Mouse (Mus musculus): ENCODE measurements at regions not wholly inside any gene's neighbourhood (a gene's known extent, or its start where the extent isn't known, plus 50 kb on each side); places are given as distances from the start of the nearest gene placed in this dataset.

DNA sequence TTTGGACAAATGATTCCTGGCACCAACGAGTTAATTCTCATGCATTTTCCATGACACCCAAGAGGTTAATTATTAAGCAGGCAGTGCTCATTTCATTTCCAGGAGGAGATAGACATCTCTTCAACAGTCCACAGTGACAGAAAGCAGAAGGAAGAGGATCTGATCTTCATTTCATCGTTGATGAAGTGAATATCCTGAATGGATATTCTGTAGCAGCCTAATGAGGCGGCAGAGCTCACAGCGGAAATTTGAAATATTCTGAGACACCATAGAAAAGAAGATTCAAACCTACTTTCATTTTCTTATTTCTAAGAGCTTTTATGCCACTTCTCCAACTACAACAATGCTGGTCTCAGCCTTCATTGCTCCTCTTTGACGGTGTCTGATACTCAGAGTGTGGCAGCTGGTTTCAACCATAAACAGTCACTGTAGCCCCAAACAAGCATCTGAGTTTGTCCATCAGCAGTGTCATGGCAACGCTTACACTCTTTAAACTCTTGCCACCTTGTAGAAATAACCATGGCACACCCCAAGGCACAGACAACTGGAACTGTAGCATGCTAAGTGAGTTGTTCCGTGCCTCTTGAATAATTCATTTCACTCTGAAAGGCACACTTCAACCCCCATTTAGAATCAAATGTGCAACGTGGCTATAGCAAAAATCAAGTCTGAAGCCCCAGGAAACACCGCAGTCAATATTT is 331.3 kb downstream of the Rps29 start:
- TF ChIP-seq GATA1 (IDR thresholded peaks at IDR 0.05; ENCODE audit: low read length): no peak

DNA sequence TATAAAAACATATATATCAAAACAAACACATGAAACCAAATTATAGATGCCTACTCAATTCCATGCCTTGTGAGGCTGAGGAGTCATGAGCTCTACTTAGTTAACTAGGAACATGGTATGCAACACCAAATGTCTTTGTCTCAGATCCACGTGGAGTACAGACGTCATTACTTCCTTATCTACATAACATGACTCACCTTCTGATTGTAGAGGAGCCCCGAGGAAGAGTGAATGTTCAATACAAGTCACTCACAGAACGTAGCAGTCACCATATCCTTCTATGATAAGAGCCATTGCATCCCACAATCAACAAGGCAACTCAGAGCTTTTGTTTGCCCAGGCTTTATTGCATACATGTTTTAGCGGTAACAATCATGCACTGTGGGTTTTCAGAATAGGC is 364.6 kb downstream of the Rps29 start:
- TF ChIP-seq GATA1 (IDR thresholded peaks at IDR 0.05; ENCODE audit: low read length): no peak

DNA sequence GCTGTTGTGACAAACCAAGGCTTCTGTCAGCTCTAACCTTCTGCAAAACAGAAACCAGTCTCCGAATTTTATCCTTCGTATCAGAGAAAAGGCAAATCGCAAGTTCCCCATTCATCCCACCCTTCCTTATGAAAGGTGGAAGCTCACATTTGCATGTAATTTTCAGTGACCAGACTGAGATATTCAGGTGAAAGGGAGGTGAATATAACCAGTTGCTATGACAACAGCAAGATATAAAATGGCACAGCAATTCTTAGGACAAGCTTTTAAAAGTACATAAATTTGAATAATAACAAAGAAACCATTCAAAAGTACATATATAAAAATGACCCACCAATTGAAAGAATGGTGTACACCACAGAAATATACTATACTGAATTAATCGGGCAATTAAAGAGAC is 375.4 kb downstream of the Rps29 start:
- no peak for TF ChIP-seq GATA1 (IDR thresholded peaks at IDR 0.05; ENCODE audit: low read length)

DNA sequence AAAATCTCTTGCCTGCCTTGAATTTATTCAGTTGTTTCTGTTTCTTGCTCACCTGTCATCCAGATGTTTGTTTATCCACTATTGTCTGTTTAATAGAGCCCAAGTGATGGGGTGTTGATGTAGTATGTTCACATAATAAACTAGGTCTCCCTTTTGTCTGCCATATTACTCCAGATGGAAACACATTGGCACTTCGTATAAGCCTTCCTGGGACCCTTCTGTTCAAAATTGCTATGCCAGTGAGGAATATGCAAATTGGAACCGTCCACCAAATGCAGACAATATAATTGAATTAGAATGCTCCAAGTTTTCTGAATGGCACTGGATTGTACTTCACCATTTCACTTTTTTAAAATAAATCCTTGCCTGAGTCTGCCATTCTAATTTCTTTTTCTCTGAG is 383.5 kb downstream of the Rps29 start:
- no peak for TF ChIP-seq GATA1 (IDR thresholded peaks at IDR 0.05; ENCODE audit: low read length)

DNA sequence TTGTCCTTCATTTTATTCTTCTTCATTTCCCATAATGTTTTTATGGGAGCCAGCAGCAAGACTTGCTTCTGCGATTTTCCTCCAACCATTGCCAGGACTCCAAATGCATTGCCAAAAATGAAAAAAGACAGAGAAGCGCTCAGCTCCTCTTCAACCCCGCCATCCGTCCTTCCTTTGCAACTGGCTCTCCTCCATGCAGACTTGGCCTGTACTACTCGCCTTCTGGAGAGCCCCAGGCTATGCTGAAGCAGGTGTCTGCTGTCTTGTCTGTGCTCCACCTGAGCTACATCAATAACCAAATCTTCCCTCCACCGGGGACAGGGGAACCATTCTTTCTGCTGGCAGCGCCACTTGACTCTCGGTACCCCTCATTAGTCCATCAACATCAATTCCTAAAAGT is 384.2 kb downstream of the Rps29 start:
- no peak for TF ChIP-seq GATA1 (IDR thresholded peaks at IDR 0.05; ENCODE audit: low read length)

DNA sequence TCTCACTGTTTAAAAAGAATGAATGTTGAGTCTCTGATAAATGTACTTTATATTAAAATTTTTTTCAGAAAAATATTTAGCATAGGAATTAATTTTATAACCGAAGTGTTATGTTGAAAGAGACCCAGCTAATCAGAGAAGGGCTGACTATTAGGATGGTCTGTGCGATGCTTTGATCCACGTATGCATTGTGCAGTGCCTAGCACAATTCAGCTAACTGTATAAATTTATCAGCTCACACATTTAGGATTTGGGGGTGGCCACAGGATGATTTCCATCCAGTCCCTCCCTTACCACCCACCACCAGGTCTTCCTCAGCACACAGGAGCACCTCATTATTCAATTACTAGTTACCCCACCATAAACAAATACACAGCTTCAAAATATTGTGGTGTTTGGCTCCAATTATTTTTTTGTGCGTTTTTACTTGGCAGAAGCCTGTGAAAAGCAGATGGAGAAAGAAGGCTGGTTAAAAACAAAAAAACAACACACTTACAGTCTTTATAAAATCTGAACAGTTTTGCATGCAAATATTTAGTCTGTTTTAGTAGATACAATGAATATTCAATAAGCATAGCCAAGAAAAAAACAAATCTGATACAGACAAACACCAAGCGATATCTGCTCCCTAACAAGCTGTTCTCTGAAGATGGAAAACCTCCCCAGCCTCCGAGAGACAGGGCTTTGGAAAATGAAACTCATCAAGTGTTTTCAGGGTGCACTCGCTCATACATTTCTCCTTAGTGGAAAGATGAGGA is 400.5 kb downstream of the Rps29 start:
- no peak for TF ChIP-seq GATA1 (IDR thresholded peaks at IDR 0.05; ENCODE audit: low read length)

DNA sequence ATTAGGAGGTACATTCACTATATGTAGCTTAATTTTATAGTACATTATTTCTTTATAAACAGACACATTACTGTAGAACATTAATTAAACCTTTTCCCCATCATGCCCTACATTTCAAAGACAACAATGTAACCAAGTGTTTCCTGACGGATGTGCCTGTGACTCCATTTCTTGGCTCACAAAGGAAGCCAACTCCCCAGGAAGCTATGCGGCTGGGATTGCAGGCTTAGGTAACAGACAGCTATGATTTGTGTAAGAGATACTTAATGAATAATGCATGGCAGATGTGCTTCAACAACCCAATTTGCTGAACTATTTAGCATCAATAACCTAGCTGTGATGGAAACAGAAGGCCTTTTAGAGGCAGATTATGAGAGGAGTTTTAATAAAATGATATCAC is 430.1 kb downstream of the Rps29 start:
- no peak for TF ChIP-seq GATA1 (IDR thresholded peaks at IDR 0.05; ENCODE audit: low read length)

DNA sequence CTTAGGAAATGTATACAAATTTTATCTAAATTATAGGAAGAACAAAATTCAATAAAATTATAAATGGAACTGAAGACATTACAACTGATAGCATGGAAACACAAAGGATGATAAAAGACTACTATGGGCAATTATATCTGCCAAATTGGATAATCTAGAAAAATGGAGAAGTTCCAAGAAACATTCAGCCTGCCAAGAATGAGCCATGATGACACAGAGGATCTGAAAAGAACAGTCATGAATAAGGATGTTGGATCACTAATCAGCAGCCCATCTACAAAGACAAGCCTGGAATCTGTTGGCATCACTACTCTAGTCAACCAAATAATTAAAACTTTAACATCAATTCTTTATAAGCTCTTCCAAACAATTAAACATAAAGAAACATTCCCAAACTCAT is 440.0 kb downstream of the Rps29 start:
- no peak for TF ChIP-seq GATA1 (IDR thresholded peaks at IDR 0.05; ENCODE audit: low read length)

DNA sequence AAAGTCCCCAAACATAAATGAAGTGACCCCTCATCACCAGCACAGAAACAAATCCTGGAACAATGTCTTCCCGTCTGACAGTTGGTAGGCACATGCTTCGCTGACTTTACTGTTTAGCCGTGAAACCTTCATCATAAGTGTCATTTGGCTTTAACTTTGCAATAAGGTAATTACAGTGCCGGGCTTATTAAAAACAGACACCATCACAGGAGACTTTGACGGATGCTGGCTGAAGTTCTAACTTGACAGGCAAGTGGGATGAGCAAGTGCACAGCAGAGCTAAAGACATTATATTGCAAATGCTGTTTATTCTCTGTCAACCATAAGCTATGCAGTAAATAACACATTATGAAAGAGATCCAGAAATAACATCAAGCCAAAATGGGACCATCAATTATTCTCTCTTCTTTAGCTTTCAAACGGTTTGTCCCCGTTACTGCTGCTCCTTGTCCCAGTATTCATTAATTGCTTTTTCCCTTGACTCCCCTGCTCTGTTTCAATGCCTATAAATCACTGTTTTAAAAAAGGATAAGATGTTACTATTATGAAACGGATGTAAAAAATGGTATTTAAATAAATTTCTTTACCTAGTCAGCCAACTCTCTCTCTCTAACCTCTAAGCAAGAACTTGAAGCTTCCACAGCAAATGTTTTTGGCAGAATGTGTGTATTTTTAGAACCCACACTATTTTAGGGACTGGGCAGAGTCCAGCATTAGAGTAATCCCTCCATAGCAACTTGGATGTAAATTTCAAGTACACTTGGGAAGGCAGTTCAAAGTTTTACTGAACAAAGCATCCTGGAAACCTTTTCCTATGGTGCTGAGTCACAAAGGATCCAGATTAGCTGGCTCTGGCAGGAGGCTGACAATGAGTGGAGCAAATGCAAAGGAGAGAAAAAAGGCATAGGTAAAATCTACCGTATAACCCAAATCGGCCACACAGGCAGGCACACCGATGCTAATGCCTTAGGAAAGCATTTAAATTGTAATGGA is 464.4 kb downstream of the Rps29 start:
- no peak for TF ChIP-seq GATA1 (IDR thresholded peaks at IDR 0.05; ENCODE audit: low read length)

DNA sequence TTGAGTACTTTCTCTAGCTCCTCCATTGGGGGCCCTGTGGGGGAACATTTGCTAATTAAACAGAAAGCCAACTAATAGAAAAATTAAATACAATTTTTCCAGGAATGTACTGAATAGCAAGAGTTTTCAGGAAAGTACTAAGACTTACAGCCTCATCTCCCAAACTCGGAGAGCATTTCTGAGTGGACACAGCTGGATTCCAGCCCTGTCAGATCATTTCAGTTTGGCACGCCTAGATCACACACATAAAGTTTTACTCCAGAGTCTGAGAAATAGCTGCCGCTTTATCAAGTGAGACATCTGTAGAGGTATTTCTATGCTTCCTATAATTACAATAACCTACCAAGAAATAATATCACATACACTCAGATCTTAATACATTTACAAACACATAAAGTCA is 470.7 kb downstream of the Rps29 start:
- no peak for TF ChIP-seq GATA1 (IDR thresholded peaks at IDR 0.05; ENCODE audit: low read length)

DNA sequence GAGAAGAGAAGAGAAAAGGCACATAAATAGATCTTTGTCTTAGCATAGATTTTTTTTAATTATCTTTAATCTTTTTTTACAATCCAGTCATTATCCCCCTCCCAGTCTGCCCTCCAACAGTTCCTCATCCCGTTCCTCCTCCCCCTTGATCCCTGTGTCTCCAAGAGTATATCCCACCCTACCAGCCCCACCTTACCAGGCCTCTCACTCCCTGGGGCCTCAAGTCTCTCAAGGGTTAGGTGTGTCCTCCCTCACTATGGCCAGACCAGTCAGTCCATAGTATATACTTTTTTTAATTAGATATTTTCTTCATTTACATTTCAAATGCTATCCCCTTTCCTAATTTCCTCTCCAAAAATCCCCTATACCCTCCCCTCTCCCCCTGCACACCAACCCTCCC is 475.1 kb downstream of the Rps29 start:
- no peak for TF ChIP-seq GATA1 (IDR thresholded peaks at IDR 0.05; ENCODE audit: low read length)

DNA sequence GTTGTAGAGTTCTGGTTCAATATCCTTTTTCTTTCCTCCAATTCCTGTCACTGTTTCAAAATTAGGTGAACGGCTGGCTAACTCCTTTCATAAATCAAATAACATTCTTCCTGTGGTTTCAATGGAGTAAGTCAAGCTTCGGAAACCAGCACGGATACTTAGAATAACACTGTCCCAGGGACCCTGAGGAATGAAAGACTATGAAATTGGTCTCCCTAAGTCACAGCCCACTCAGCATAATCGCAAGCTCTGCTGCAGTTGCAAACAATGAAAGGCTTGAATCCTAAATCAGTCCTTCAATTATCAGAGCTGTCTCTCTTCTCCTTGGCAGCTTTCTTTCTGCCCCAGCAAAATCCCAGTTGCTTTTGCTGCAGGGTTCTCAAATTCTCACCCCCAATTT is 475.8 kb downstream of the Rps29 start:
- no peak for TF ChIP-seq GATA1 (IDR thresholded peaks at IDR 0.05; ENCODE audit: low read length)

DNA sequence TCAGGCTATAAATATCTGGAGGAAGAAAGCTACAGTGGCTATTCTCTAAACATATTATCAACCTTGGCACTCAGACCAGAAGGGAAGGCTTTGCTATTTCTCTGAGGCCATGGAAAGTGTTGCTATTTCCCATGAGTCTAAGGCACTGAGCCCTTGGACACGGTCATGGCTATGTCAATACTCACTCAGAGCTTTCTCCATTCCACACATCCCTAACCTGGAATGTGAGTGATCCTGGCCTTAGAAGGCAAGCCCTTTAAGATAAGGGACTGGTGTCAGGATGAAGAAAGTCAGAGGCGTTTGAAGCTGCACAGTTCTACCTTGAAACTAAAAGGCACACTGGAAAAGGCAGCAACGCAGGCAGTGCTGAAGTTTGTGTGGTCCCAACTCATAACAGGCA is 478.3 kb downstream of the Rps29 start:
- no peak for TF ChIP-seq GATA1 (IDR thresholded peaks at IDR 0.05; ENCODE audit: low read length)

DNA sequence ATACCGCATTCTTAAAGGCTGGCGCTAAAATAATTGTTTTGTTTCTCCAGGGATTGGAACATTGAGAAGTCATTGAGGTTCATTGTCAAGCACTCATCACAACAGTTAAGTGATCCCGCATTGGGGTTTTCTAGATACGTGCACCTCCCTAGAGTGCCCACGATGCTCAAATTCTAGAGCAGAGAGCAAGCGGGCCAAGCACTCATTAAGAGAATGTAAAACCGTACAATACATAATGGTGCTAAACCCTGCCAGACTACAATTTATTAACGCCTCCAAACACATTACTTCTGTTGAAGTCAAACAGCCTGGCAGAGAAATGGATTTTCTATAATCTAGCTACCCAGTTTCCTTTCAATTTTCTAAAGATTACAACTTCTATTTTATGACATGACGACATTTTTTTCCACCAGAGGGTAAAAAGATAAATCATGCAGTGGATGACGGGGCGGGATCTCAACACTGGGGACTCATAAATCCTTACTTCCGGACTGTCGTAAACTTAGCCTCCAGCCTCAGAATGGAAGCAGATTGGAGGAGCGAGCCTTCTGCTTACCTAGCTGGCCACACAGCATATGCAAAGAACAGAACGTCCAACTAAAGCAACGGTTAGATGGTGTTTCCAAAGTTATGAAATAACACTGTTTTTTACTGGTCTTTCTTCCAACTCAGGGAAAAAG is 482.8 kb downstream of the Rps29 start:
- TF ChIP-seq GATA1 (IDR thresholded peaks at IDR 0.05; ENCODE audit: low read length): no peak

DNA sequence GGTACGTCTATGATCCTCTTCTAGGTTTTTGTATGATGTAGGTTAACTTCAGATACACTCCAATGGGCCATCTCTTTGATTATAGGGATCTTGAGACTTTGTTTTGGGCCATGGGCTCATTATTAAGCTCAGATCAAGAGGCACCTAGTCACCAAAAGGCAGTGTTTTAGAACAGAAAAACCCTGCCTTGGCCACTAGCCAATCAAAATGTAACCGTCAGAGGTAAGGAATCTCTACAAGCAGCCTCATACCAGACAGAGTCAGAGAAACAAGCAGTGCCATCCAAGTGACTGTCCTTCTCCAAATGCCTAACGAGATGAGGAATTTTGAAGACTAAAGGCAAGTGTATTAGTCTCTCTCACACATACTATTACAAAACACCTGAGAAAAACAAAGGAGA is 487.0 kb downstream of the Rps29 start:
- no peak for TF ChIP-seq GATA1 (IDR thresholded peaks at IDR 0.05; ENCODE audit: low read length)

All from G1E-ER4 (cell line).